Mouse (Mus musculus) hindbrain, embryonic 11.5 days (tissue): ENCODE measurements around the gene Foxn2. TPM values are rescaled to one million over a fixed set of nuclear protein-coding genes. Genes with fewer than 3 reads are reported as not detected.

ENCODE experiments used
- ATAC-seq: fragments of 200-750 bp; cut with Nextera tagmentation; 2 replicates; pipeline ENCODE4 v1.8.0; 2017; ENCODE audit warnings: mild to moderate bottlenecking, moderate TSS enrichment, moderate library complexity; ENCODE audit not compliant: low FRiP score
- DNase-seq: peaks from one replicate; pipeline ENCODE4 v3.0.0-alpha.2; 2015; ENCODE audit warnings: low spot score
- H3K27ac ChIP-seq: fragments of 300-500 bp; sonication (generic); 2 replicates; pipeline ENCODE4 v1.5.1; 2014; ENCODE audit warnings: mild to moderate bottlenecking, low read depth, low read length
- H3K27me3 ChIP-seq: fragments of 300-500 bp; sonication (generic); 2 replicates; pipeline ENCODE4 v1.6.1; 2014; ENCODE audit warnings: mild to moderate bottlenecking, low read length, moderate library complexity, mixed read lengths; ENCODE audit not compliant: control insufficient read depth, insufficient read depth
- H3K36me3 ChIP-seq: fragments of 300-500 bp; sonication (generic); 2 replicates; pipeline ENCODE4 v1.6.1; 2014; ENCODE audit warnings: mild to moderate bottlenecking, low read length, moderate library complexity, mixed read lengths; ENCODE audit not compliant: control insufficient read depth, insufficient read depth
- H3K4me1 ChIP-seq: fragments of 300-500 bp; sonication (generic); replicated peaks from 2 replicates; pipeline ENCODE4 v1.6.1; 2014; ENCODE audit warnings: low read length, mixed read lengths; ENCODE audit not compliant: control insufficient read depth, insufficient read depth
- H3K4me2 ChIP-seq: fragments of 300-500 bp; sonication (generic); replicated peaks from 2 replicates; pipeline ENCODE4 v1.6.1; 2014; ENCODE audit warnings: mild to moderate bottlenecking, low read depth, low read length
- H3K4me3 ChIP-seq: fragments of 300-500 bp; sonication (generic); 2 replicates; pipeline ENCODE4 v1.5.1; 2014; ENCODE audit warnings: low read depth, low read length
- H3K9ac ChIP-seq: fragments of 300-500 bp; sonication (generic); 2 replicates; pipeline ENCODE4 v1.6.1; 2014; ENCODE audit warnings: low read depth, low read length
- H3K9me3 ChIP-seq: fragments of 300-500 bp; sonication (generic); 2 replicates; pipeline ENCODE4 v1.6.1; 2016; ENCODE audit warnings: low read length; ENCODE audit not compliant: control insufficient read depth
- WGBS: fragments of 180-500 bp; shearing (Covaris S2); extraction: QIAGEN DNeasy Blood & Tissue Kit; methylation state at CpG from one replicate; pipeline ENCODE4 v1.1.7; 2014; 5-methylcytosine and 5-hydroxymethylcytosine counted together
- polyA plus RNA-seq: library from polyadenylated mRNA; unstranded; fragments of >200 nt; fragmentation: Nextera tagmentation; extraction: Ambion mirVana; gene quantifications from 2 replicates; pipeline ENCODE4 v1.2.1, GENCODE M21; 2014

The Foxn2 gene
- polyA plus RNA-seq, 1 experiment from 2014 or later, result 9.2 TPM

- DNase-seq, result no peak
- Histone ChIP-seq H3K27ac (no peak overlapping the region), H3K4me2 (no peak overlapping the region), H3K27me3 (no peaks in the 10 kb centered on the region), H3K9ac (no peak overlapping the region), H3K36me3 (no peaks in the 10 kb centered on the region), H3K9me3 (no peaks in the 10 kb centered on the region), H3K4me3 (no peak overlapping the region), H3K4me1 (no peaks in the 10 kb centered on the region; the same call in 1 of the 2 replicates)
- ATAC-seq, result no peak
- 94% methylated on average over 5 of the region's 5 CpGs for WGBS
Measured at GRCm38 (mm10) chr17:88492107-88492460, 51.6 kb downstream of the Foxn2 start.

DNA sequence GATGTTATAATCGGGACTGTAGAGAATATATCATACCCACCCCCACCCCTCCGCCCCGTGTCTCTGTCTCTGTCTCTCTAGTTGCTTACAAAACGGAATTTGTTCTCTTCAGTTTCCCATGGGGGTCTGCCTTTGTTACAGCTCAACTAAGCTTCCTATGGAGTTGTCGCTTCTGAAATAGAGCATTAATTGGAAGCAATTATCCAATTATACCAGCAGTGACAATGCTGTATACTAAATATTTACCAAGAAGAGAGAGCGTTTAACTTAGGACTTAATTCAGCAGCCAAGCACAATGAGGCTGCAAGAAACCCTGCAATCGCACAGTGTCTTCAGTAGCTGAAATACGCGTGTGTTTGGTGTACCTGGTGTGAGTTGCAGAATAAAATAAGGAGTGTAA is 53.0 kb downstream of the Foxn2 start:
- H3K4me3 ChIP-seq, result no peak overlapping the region
- no peak for ATAC-seq
- WGBS, result 71% methylated on average over 9 of the region's 9 CpGs
- H3K27ac ChIP-seq, result peak overlapping the region; percentile 85
- no peak overlapping the region for H3K9ac ChIP-seq
- H3K4me1 ChIP-seq, result no peaks in the 10 kb centered on the region; the same call in 1 of the 2 replicates
- no peak overlapping the region for H3K4me2 ChIP-seq
- DNase-seq, result no peak
- H3K36me3 ChIP-seq, result no peaks in the 10 kb centered on the region
- H3K9me3 ChIP-seq, result no peaks in the 10 kb centered on the region
- no peaks in the 10 kb centered on the region for H3K27me3 ChIP-seq

DNA sequence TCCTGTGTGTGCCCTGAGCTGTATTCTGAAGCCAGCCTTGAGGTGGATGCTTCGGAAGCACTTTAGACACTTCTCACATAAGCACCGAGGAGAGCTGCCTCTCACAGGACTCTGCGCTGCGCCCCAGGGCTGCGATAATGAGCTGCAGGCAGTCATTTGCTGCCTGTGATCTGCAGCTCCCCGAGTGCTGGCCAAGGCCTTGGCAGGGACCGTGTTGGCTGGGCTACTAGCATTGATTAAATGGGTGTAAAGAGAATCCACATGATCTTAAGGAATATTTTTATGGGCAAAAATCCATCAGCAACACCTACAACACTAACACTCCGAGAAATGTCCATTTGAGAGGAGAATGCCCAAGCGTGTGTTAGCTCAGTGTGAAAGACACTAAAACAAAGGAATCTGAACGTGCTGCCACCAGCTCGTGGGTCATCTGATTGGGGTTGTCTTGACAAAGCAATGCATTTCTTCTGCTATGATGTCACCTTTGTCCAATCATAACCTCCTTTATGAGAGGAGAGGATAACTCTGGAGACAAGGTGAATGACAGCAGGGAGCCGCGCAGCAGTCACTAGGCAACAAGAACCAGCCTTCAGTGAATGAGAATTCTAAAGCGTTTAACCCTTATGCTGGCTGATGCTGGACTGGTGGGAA is 53.7 kb downstream of the Foxn2 start:
- Histone ChIP-seq H3K4me2 (peak overlapping the region; percentile 22), H3K36me3 (no peaks in the 10 kb centered on the region), H3K4me3 (no peak overlapping the region), H3K4me1 (no peaks in the 10 kb centered on the region; the same call in 1 of the 2 replicates), H3K27ac (peak overlapping the region; percentile 85), H3K27me3 (no peaks in the 10 kb centered on the region), H3K9me3 (no peaks in the 10 kb centered on the region), H3K9ac (peak overlapping the region; percentile 44)
- DNase-seq (peak; percentile 75), ATAC-seq (peak; percentile 90)
- 41% methylated on average over 14 of the region's 14 CpGs for WGBS

GRCm38 (mm10) chr17:88494772-88495132 is 54.2 kb downstream of the Foxn2 start:
- H3K4me2 ChIP-seq, result peak overlapping the region; percentile 22
- no peaks in the 10 kb centered on the region for H3K27me3 ChIP-seq

GRCm38 (mm10) chr17:88498090-88498682 is 57.7 kb downstream of the Foxn2 start:
- WGBS, result 85% methylated on average over 5 of the region's 5 CpGs

More at GRCm38 (mm10) chr17:88494772-88495132, 54.2 kb downstream of the Foxn2 start:
- no peaks in the 10 kb centered on the region for H3K9me3 ChIP-seq
- no peak overlapping the region for H3K4me3 ChIP-seq
- peak; percentile 74 for ATAC-seq
- H3K4me1 ChIP-seq, result no peaks in the 10 kb centered on the region; the same call in 1 of the 2 replicates
- 52% methylated on average over 10 of the region's 10 CpGs for WGBS
- no peak for DNase-seq
- H3K27ac ChIP-seq, result peak overlapping the region; percentile 85
- no peaks in the 10 kb centered on the region for H3K36me3 ChIP-seq
- H3K9ac ChIP-seq, result peak overlapping the region; percentile 44; the same call in 1 of the 2 replicates

DNA sequence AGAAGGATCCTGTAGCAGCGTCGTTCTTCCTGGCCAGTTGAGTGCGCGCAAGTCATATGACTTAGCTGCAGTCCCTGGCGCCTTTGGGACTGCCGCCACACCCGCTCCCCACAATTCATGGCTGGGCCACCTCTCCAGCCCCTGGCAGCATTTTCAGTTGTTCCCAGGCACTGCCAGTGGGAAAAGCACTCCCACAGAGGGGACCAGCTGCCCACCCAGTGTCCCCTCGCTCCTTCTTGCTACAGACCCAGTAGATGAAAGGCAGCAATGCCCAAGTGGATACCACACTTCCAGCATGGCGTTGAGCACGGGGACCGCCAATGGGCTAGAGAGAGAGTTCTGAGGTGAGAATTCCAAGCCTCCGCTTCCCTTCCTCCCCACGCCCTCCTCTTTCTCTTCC is 63.5 kb downstream of the Foxn2 start:
- H3K9ac ChIP-seq, result no peak overlapping the region
- no peak overlapping the region for H3K4me2 ChIP-seq
- H3K36me3 ChIP-seq, result no peaks in the 10 kb centered on the region
- no peak overlapping the region for H3K4me3 ChIP-seq
- ATAC-seq, result no peak
- 88% methylated on average over 13 of the region's 13 CpGs for WGBS
- DNase-seq, result no peak
- H3K9me3 ChIP-seq, result no peaks in the 10 kb centered on the region
- H3K4me1 ChIP-seq, result no peaks in the 10 kb centered on the region; the same call in 1 of the 2 replicates
- H3K27me3 ChIP-seq, result no peaks in the 10 kb centered on the region
- no peak overlapping the region for H3K27ac ChIP-seq

More at GRCm38 (mm10) chr17:88498090-88498682, 57.7 kb downstream of the Foxn2 start:
- DNase-seq, result no peak
- Histone ChIP-seq H3K36me3 (no peaks in the 10 kb centered on the region), H3K4me1 (no peaks in the 10 kb centered on the region; the same call in 1 of the 2 replicates), H3K27ac (no peak overlapping the region), H3K9ac (no peak overlapping the region), H3K4me2 (no peak overlapping the region), H3K27me3 (no peaks in the 10 kb centered on the region), H3K9me3 (no peaks in the 10 kb centered on the region), H3K4me3 (no peak overlapping the region)
- ATAC-seq, result no peak

DNA sequence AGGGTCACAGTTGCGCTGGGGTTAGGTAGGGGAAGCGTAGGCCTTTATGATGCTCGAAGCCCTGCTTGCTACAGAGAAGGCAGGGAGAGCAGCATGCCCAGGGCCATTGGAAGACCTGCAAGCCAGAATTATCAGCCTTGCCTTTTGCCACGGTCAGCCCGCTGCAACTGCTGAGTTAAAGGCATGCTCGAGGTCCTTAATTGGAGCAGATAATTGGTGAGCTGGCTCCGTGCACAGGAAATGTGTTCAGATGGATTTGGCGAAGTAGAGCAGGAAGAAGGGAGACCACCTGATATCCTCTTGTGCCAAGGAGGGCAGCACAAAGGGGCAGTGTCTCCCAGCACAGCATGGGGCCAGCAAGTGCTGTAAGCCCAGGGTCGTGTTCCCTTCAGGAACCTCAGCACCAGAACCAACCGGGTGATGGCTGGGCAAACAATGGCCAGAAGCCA is 64.8 kb downstream of the Foxn2 start:
- Histone ChIP-seq H3K4me1 (no peaks in the 10 kb centered on the region; the same call in 1 of the 2 replicates), H3K9ac (no peak overlapping the region), H3K36me3 (no peaks in the 10 kb centered on the region), H3K27ac (no peak overlapping the region), H3K9me3 (no peaks in the 10 kb centered on the region), H3K27me3 (no peaks in the 10 kb centered on the region), H3K4me2 (no peak overlapping the region), H3K4me3 (no peak overlapping the region)
- 48% methylated on average over 10 of the region's 10 CpGs for WGBS
- DNase-seq (no peak), ATAC-seq (peak; percentile 63; the same call in 1 of the 2 replicates)

- Histone ChIP-seq H3K27me3 (no peaks in the 10 kb centered on the region), H3K4me1 (no peaks in the 10 kb centered on the region; the same call in 1 of the 2 replicates), H3K27ac (no peak overlapping the region), H3K36me3 (no peaks in the 10 kb centered on the region), H3K4me2 (no peak overlapping the region), H3K9ac (no peak overlapping the region), H3K9me3 (no peaks in the 10 kb centered on the region), H3K4me3 (no peak overlapping the region)
- no peak for ATAC-seq
- 93% methylated on average over 15 of the region's 15 CpGs for WGBS
- DNase-seq, result no peak
Measured at GRCm38 (mm10) chr17:88505941-88506340, 65.4 kb downstream of the Foxn2 start.

DNA sequence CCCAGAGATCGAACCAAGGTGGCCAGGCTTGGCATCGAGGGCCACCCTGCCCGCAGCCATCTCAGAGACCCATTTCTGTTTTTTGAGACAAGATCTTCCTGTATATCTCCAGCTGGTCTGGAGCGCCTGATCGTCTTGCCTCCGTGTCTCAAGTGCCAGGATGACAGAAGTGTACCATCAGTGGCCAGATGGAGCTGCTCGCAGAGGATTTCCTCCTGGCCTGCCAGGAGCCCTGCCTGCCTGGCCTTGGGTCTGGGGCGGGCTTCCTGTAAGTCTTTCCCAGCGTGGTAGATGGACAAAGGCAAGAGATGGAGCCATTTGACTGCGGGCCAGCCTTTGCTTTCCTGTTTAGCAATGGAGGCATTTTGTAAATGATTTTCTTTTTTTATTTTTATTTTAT is 66.9 kb downstream of the Foxn2 start:
- Histone ChIP-seq H3K4me1 (no peaks in the 10 kb centered on the region; the same call in 1 of the 2 replicates), H3K27ac (no peak overlapping the region), H3K27me3 (no peaks in the 10 kb centered on the region), H3K36me3 (no peaks in the 10 kb centered on the region), H3K9ac (no peak overlapping the region), H3K4me3 (no peak overlapping the region), H3K9me3 (no peaks in the 10 kb centered on the region), H3K4me2 (no peak overlapping the region)
- ATAC-seq (no peak), DNase-seq (no peak)
- WGBS, result 83% methylated on average over 10 of the region's 10 CpGs
